ENCODE assay signal across 15 mouse cellular contexts in genomic region chr10:108036486-108037109, GRCm38 (mm10).
DNase-seq lines count a peak whose midpoint lies in the region; ATAC-seq and TF ChIP-seq lines count a peak whose summit lies in the region.
"Had no signal": no experiment of that assay in that cellular context is flagged by ENCODE, and none has a peak within 500 bp of the region (broad histone marks: within the 10 kb centered on the region; RNA-seq: fewer than 3 reads in every experiment).

No protein-coding gene starts in this region.

- no peak for TF ChIP-seq POLR2A in CH12.LX (IDR thresholded peaks at IDR 0.05; ENCODE audit: low read depth, low read length)

- TF ChIP-seq CTCF in CH12.LX (conservative IDR thresholded peaks at IDR 0.05 in 1 of 2, IDR thresholded peaks at IDR 0.05 in 1 of 2; ENCODE audit: low read depth in 2 of 2, low read length in 2 of 2) = no peak

- H3K27ac ChIP-seq in hindbrain, embryonic 11.5 days (ENCODE audit: low read depth, low read length) = no peak overlapping the region
- no peak overlapping the region for H3K27ac ChIP-seq in hindbrain, embryonic 10.5 days
- H3K27ac ChIP-seq in CH12.LX (ENCODE audit: insufficient read depth, low read depth) = no peak overlapping the region
- H3K27ac ChIP-seq in midbrain, embryonic 14.5 days (replicated peaks; ENCODE audit: low read depth, low read length) = peak overlapping the region; percentile 66; the same call in 1 of the 2 replicates
- no peak overlapping the region for H3K27ac ChIP-seq in intestine, embryonic 15.5 days
- H3K27ac ChIP-seq: embryonic facial prominence, embryonic 15.5 days; liver, embryonic 15.5 days had no signal

- TF ChIP-seq EP300 in CH12.LX (IDR thresholded peaks at IDR 0.05; ENCODE audit: low read length) = no peak

- peak; percentile 9 for DNase-seq in hindbrain, embryonic 11.5 days (ENCODE audit: low spot score)
- DNase-seq in hindbrain, embryonic 10.5 days (ENCODE audit: low spot score) = no peak
- DNase-seq in CH12.LX (ENCODE audit: extremely low read depth) (peak; percentile 37), MN1 (ENCODE audit: low spot score) (no peak)
- DNase-seq in gonadal fat pad, adult 2 months (ENCODE audit: low read depth) = peak; percentile 64
- peak; percentile 73 for DNase-seq in midbrain, embryonic 14.5 days
- no peak for DNase-seq in cerebellum, adult 18-20 months
- DNase-seq: adrenal gland, postnatal 14 days; cerebellum, adult 8-10 months; gastrocnemius, postnatal 36 days; thymus, adult 2 months had no signal

- peak; percentile 58; the same call in 1 of the 2 replicates for ATAC-seq in hindbrain, embryonic 11.5 days (ENCODE audit: low FRiP score)
- peak; percentile 88 for ATAC-seq in midbrain, embryonic 14.5 days (ENCODE audit: low FRiP score, low TSS enrichment)
- no peak for ATAC-seq in intestine, embryonic 15.5 days
- ATAC-seq: CD4-positive, CD25-positive, alpha-beta regulatory T cell, adult 4 months had no signal

- no peaks in the 10 kb centered on the region for H3K9me3 ChIP-seq in hindbrain, embryonic 11.5 days (ENCODE audit: control insufficient read depth, low read length)
- H3K9me3 ChIP-seq in hindbrain, embryonic 10.5 days = no peaks in the 10 kb centered on the region
- no peaks in the 10 kb centered on the region for H3K9me3 ChIP-seq in CH12.LX (replicated peaks; ENCODE audit: low read length)
- H3K9me3 ChIP-seq in midbrain, embryonic 14.5 days (ENCODE audit: control insufficient read depth, low read length) = no peaks in the 10 kb centered on the region
- H3K9me3 ChIP-seq in intestine, embryonic 15.5 days = no peaks in the 10 kb centered on the region
- H3K9me3 ChIP-seq: embryonic facial prominence, embryonic 15.5 days; liver, embryonic 15.5 days had no signal

- H3K4me2 ChIP-seq in hindbrain, embryonic 11.5 days (replicated peaks; ENCODE audit: low read depth, low read length) = no peak overlapping the region
- no peak overlapping the region for H3K4me2 ChIP-seq in CH12.LX (ENCODE audit: insufficient read depth, low read depth, poor library complexity, severe bottlenecking)
- no peak overlapping the region for H3K4me2 ChIP-seq in midbrain, embryonic 14.5 days (ENCODE audit: low read length)
- H3K4me2 ChIP-seq in intestine, embryonic 15.5 days (replicated peaks) = no peak overlapping the region
- H3K4me2 ChIP-seq: embryonic facial prominence, embryonic 15.5 days; liver, embryonic 15.5 days had no signal

- TF ChIP-seq RAD21 in CH12.LX (IDR thresholded peaks at IDR 0.05; ENCODE audit: low read depth, low read length) = no peak

- dilution Hi-C loops in CH12.LX (cut with MboI; ENCODE audit: extremely low pct_ligation_motif_present, extremely low pct_unique_long_range_greater_than_20kb, low sequenced_read_pairs) = no loop called here

- no peak overlapping the region for H3K4me3 ChIP-seq in hindbrain, embryonic 11.5 days (ENCODE audit: low read depth, low read length)
- H3K4me3 ChIP-seq in hindbrain, embryonic 10.5 days = no peak overlapping the region
- no peak overlapping the region for H3K4me3 ChIP-seq in CH12.LX (replicated peaks in 1 of 3; ENCODE audit: low read depth in 2 of 3, low read length in 2 of 3, poor library complexity in 1 of 3)
- H3K4me3 ChIP-seq in midbrain, embryonic 14.5 days (replicated peaks; ENCODE audit: low read depth, low read length) = no peak overlapping the region
- H3K4me3 ChIP-seq in intestine, embryonic 15.5 days (replicated peaks) = no peak overlapping the region
- H3K4me3 ChIP-seq: embryonic facial prominence, embryonic 15.5 days; liver, embryonic 15.5 days had no signal

- no peaks in the 10 kb centered on the region for H3K27me3 ChIP-seq in hindbrain, embryonic 11.5 days (ENCODE audit: control insufficient read depth, insufficient read depth, low read length)
- H3K27me3 ChIP-seq in hindbrain, embryonic 10.5 days (ENCODE audit: insufficient read depth, poor library complexity, severe bottlenecking) = no peaks in the 10 kb centered on the region
- no peaks in the 10 kb centered on the region for H3K27me3 ChIP-seq in CH12.LX (replicated peaks)
- H3K27me3 ChIP-seq in midbrain, embryonic 14.5 days (ENCODE audit: control insufficient read depth, insufficient read depth, low read length) = no peaks in the 10 kb centered on the region
- H3K27me3 ChIP-seq in intestine, embryonic 15.5 days (replicated peaks) = no peaks in the 10 kb centered on the region
- H3K27me3 ChIP-seq: embryonic facial prominence, embryonic 15.5 days; liver, embryonic 15.5 days had no signal

- no peak overlapping the region for H3K9ac ChIP-seq in hindbrain, embryonic 11.5 days (ENCODE audit: low read depth, low read length)
- H3K9ac ChIP-seq in CH12.LX (ENCODE audit: insufficient read depth, low read depth) = no peak overlapping the region
- H3K9ac ChIP-seq in midbrain, embryonic 14.5 days (replicated peaks; ENCODE audit: low read length) = no peak overlapping the region
- H3K9ac ChIP-seq in intestine, embryonic 15.5 days = no peak overlapping the region
- H3K9ac ChIP-seq: embryonic facial prominence, embryonic 15.5 days; liver, embryonic 15.5 days had no signal

- WGBS in hindbrain, embryonic 11.5 days = 58% methylated on average over 3 of the region's 3 CpGs
- 67% methylated on average over 3 of the region's 3 CpGs for WGBS in hindbrain, embryonic 10.5 days
- 23% methylated on average over 3 of the region's 3 CpGs for WGBS in midbrain, embryonic 14.5 days
- 66% methylated on average over 3 of the region's 3 CpGs for WGBS in intestine, embryonic 15.5 days

- in situ Hi-C loops in CH12.LX (cut with MboI; ENCODE audit: low pct_ligation_motif_present, low pct_unique_long_range_greater_than_20kb, low sequenced_read_pairs) = no loop called here

- H3K36me3 ChIP-seq in hindbrain, embryonic 11.5 days (ENCODE audit: control insufficient read depth, insufficient read depth, low read length) = no peaks in the 10 kb centered on the region
- H3K36me3 ChIP-seq in hindbrain, embryonic 10.5 days = no peaks in the 10 kb centered on the region
- H3K36me3 ChIP-seq in CH12.LX (replicated peaks in 1 of 2; ENCODE audit: control insufficient read depth in 1 of 2, insufficient read depth in 1 of 2, low read length in 1 of 2) = no peaks in the 10 kb centered on the region
- no peaks in the 10 kb centered on the region for H3K36me3 ChIP-seq in midbrain, embryonic 14.5 days (ENCODE audit: control insufficient read depth, insufficient read depth, low read length)
- H3K36me3 ChIP-seq in intestine, embryonic 15.5 days = no peaks in the 10 kb centered on the region
- H3K36me3 ChIP-seq: embryonic facial prominence, embryonic 15.5 days; liver, embryonic 15.5 days had no signal

- no peaks in the 10 kb centered on the region for H3K4me1 ChIP-seq in hindbrain, embryonic 11.5 days (replicated peaks; ENCODE audit: control insufficient read depth, insufficient read depth, low read length)
- no peaks in the 10 kb centered on the region for H3K4me1 ChIP-seq in hindbrain, embryonic 10.5 days (replicated peaks)
- peaks cover 0 to 26% of the 10 kb centered on the region in 2 experiments; a peak in 2 of 4 replicates for H3K4me1 ChIP-seq in CH12.LX (ENCODE audit: control insufficient read depth in 1 of 2, insufficient read depth in 2 of 2)
- H3K4me1 ChIP-seq in midbrain, embryonic 14.5 days (ENCODE audit: control insufficient read depth, insufficient read depth, low read length) = 0 out of 2 replicates have a peak, but pooled peaks cover 6% of the 10 kb centered on the region
- H3K4me1 ChIP-seq in intestine, embryonic 15.5 days (replicated peaks) = no peaks in the 10 kb centered on the region
- H3K4me1 ChIP-seq: embryonic facial prominence, embryonic 15.5 days had no signal

- no peaks in the 10 kb centered on the region for H3K79me2 ChIP-seq in CH12.LX (replicated peaks; ENCODE audit: control insufficient read depth, extremely low read depth, insufficient read depth, poor library complexity, severe bottlenecking)

TF ChIP-seq in CH12.LX, 34 proteins besides CTCF, POLR2A, EP300 and RAD21:
- no peak for TF ChIP-seq SIN3A (IDR thresholded peaks at IDR 0.05; ENCODE audit: low read length)
- TF ChIP-seq NRF1 (IDR thresholded peaks at IDR 0.05; ENCODE audit: low read depth, low read length) = no peak
- TF ChIP-seq IRF4 (IDR thresholded peaks at IDR 0.05; ENCODE audit: low read depth, low read length) = no peak
- no peak for TF ChIP-seq CHD2 (IDR thresholded peaks at IDR 0.05; ENCODE audit: low read length)
- no peak for TF ChIP-seq ZMIZ1 (IDR thresholded peaks at IDR 0.05; ENCODE audit: low read depth, low read length)
- no peak for TF ChIP-seq CHD1 (IDR thresholded peaks at IDR 0.05; ENCODE audit: low read depth, low read length)
- no peak for TF ChIP-seq GABPA (IDR thresholded peaks at IDR 0.05; ENCODE audit: insufficient replicate concordance, low read depth, low read length)
- no peak for TF ChIP-seq ETS1 (conservative IDR thresholded peaks at IDR 0.05; ENCODE audit: low read depth, low read length)
- TF ChIP-seq MAX (IDR thresholded peaks at IDR 0.05; ENCODE audit: low read length) = no peak
- no peak for TF ChIP-seq TBP (conservative IDR thresholded peaks at IDR 0.05; ENCODE audit: low read depth, low read length)
- TF ChIP-seq MEF2A (IDR thresholded peaks at IDR 0.05; ENCODE audit: borderline replicate concordance, low read depth, low read length) = no peak
- TF ChIP-seq NELFE (IDR thresholded peaks at IDR 0.05; ENCODE audit: low read depth, low read length) = no peak
- TF ChIP-seq BHLHE40 (IDR thresholded peaks at IDR 0.05; ENCODE audit: low read depth, low read length) = no peak
- TF ChIP-seq KAT2A (IDR thresholded peaks at IDR 0.05; ENCODE audit: insufficient replicate concordance, low read length) = no peak
- TF ChIP-seq MYC (IDR thresholded peaks at IDR 0.05; ENCODE audit: low read depth, low read length) = no peak
- TF ChIP-seq USF2 (conservative IDR thresholded peaks at IDR 0.05; ENCODE audit: low read depth, low read length) = no peak
- no peak for TF ChIP-seq UBTF (IDR thresholded peaks at IDR 0.05; ENCODE audit: low read depth, low read length)
- TF ChIP-seq PAX5 (IDR thresholded peaks at IDR 0.05; ENCODE audit: low read length) = no peak
- TF ChIP-seq MAFK (IDR thresholded peaks at IDR 0.05; ENCODE audit: insufficient replicate concordance, low read length) = no peak
- TF ChIP-seq POLR2AphosphoS2 (IDR thresholded peaks at IDR 0.05; ENCODE audit: low read depth, low read length) = no peak

Comparison
In these comparisons a context has a peak if more than half of its experiments do, and no peak if none do; other contexts are left out.
1. DNase-seq: peak in hindbrain, embryonic 11.5 days (single experiment), CH12.LX (single experiment), gonadal fat pad, adult 2 months (single experiment) and midbrain, embryonic 14.5 days (single experiment); none in hindbrain, embryonic 10.5 days (single experiment), cerebellum, adult 18-20 months (0 of 2) and MN1 (single experiment).